Mouse (Mus musculus) heart, adult 11 months (tissue): Measurements from ENCODE around the gene Kdm4b.

Experiments used
- DNase-seq: peaks from one replicate; pipeline ENCODE4 v3.0.0; 2022

Gene Kdm4b

DNA sequence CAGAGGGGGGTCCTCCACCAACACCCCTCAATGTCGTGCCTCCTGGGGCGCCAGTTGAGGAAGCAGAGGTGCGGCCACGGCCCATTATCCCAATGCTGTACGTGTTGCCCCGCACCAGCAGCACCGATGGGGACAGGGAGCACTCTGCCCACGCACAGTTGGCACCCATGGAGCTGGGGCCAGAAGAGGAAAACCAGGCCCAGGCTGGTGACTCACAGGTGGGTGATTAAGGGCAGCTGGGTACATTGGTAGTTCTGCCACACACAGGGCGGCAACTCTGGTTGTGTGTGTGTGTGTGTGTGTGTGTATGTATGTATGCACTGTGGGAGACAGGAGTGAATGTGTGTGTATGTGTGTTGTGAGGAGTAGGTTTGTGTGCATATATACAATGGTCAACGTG, 68.0 kb downstream of the Kdm4b start:
- no peak for DNase-seq

DNA sequence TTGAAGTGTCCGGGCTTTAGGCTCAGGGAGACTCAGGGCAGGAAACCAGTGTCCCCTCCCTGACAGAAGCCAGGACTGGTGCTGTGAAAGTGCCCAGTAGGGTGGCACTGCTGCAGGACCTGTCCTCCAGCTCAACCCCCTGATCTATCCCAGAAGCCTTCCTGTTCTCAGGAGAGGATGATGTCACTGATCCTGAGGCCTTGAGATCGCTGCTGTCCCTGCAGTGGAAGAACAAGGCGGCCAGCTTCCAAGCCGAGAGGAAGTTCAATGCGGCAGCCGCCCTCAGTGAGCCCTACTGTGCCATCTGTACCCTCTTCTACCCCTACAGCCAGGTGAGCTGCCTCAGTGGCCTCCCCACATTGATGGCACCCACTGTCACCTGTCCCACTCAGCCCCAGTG, 70.2 kb downstream of the Kdm4b start:
- DNase-seq, result no peak

- DNase-seq, result peak; percentile 95
Observed at GRCm38 (mm10) chr17:56400221-56400620, 74.4 kb downstream of the Kdm4b start.

DNA sequence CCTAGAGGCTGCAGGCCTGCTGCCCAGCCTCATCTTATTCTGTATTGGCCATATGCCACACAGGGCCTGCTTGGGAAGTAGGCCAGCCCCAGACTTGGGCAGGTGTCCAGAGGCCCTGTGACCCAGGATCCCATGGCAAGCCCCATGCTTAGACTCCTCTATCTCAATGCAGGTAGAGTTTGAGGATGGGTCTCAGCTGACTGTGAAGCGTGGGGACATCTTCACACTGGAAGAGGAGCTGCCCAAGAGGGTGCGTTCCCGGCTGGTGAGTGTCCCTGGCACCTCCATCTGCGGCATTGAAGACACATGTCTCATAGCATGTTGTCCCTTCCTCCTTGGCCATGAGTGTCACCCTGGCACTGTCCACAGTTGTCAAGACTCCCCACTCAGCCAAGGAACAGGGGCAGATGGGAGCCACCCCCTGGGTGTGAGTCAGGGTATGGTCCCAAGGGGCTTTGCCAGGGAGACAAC, 75.2 kb downstream of the Kdm4b start:
- DNase-seq, result peak; percentile 93

GRCm38 (mm10) chr17:56405341-56405740, 79.5 kb downstream of the Kdm4b start:
- DNase-seq, result no peak

DNA sequence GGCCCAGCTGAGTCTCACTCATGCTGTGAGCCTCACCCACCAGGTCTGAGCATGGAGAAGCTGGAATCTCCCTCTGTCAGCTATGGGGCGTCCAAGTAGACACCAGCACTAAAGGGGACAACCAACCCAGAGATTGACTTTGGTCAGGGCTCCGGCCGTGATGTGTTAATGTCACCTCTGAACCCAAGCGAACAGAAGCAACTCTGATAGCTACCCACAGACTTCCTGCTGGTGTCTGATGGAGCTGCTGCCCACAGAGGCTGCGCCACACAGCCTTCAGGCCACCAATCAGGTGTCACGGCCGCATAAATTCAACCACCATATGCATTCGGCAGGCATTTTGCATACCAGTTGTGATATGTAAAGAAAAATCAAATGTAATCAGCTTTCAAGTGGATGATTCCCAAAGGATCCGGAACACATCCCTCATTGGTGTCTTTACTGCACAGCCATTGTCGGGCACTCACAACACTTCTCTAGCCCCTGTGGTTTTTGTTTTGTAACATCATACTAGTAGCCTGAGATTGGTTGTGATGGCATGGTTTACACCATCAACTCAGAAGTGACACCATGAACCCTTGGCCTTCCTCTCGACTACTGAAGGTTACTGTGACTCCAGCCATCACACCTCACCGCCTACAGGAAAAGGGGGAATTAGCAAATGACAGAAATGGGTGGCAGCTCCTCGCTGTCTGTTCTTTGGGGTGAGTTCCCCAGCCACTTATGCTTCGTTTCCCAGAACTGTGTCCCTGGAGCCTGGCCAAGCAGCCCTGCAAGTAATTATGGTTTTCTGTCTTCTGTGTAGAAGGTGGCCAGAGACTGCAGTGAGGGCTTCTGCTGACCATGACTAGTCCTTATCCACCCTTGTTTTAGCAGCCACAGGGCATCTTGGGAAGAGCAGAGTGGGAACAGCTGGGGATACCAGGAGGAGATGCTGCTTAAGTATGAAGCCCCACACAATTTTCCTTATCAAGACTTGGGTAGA, 80.3 kb downstream of the Kdm4b start:
- DNase-seq, result no peak

GRCm38 (mm10) chr17:56406878-56407277, 81.0 kb downstream of the Kdm4b start:
- no peak for DNase-seq

- no peak for DNase-seq
Observed at GRCm38 (mm10) chr17:56407379-56407778, 81.5 kb downstream of the Kdm4b start.

DNA sequence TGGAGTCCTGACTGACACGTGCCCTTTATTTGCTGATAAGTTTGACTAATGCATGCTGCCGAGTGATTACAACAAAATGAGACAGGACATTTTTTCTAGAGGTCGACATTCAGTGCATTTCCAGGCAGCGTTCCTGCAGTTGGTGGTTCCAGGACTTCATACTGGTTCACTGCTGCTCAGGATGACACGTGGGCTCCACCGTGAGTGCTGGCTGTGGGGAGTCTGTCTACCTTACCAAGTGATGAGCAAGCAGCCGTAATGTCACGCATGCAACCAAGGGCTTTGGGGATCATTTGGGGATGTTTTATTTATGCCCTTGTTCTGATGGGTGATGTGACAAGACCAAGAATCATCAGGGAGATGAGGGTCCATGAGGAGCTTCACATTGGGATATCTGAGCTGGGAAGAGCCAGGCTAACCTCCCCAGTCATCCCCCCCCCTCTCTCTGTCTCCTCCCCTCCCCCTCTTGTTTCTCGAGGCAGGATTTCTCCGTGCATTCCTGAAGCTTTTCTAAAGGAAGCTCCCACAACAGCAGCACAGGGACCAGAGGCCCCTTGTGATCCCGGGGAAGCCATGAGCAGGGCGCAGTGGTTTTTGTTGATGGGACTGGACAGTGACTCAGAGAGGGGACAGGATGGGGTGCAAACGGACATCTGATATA, 83.2 kb downstream of the Kdm4b start:
- no peak for DNase-seq

DNA sequence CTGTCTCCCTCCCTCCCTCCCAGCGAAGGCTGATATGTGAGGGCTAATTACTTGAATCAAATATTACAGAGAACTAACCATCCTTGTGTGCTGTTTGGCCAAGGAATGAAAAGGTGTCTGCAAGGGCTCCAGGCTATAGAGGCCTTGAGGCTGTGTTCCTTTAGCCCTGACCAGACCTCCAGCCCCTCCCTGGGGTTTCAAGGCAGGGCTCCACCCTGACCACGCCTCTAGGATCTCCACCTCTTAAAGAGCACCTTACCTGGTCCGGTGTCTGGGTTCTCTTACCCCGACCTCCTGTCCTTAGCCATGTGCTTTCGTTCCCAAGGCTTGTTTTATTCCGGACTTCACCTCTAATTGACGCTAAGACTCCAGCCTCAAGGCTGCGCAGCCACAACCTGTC, 83.9 kb downstream of the Kdm4b start:
- DNase-seq, result no peak

DNA sequence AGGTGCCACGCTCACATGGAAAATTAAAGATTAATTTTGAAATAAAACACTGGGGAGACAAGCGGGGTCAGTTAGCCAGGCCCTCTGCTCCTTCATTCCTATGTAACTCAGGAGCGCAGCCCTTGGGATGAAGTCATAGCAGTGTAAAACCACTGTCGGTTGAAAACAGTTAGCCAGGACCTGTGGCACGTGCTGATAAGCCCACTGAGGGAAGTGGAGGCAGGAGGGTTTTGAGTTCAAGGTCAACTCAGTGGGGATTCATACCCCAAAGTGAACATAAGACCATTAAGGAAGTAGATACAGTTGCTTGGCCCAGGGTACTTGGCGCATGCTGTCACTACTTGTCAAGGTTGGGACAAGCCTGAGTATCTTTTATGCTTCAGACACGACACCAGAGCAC, 85.6 kb downstream of the Kdm4b start:
- DNase-seq, result no peak

DNA sequence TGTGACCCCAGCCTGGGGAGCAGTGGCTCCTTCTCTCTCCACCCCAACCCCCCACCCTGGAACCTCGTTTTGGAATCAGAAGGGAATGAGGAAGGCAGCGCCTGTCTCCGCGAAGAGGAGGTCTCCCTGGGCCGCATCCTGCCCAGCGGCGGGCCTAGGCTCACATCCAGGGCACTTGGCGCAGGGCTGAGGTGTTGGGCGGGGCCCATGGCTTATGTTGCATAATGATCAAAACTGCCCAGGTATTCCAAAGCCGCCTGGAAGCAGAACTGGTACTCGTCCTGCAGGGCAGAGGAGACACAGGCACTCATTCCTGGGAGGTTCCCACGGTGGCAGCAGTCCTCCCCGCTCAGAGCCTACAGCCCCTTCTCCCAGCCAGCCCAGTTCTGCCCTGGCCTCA, 87.3 kb downstream of the Kdm4b start:
- DNase-seq, result no peak

DNA sequence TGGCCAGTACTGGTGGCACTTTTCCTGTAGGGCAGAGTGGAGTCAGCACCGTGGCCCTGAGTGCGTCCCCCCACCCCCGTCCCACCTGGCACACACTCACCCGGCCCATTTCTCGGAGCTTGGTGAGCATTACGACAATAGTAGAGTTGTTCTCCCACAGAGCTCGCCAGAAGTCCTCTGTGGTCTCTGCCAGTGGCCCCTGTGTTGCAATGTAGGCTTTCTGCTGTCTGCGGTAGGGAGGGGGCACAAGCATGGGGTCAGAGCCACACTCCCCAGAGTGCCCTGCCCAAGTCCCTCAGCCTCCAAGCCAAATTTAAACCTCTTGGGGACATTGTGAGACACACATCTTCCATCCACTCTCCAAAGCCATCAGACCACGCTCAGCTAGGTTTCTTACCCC, 88.9 kb downstream of the Kdm4b start:
- no peak for DNase-seq

DNA sequence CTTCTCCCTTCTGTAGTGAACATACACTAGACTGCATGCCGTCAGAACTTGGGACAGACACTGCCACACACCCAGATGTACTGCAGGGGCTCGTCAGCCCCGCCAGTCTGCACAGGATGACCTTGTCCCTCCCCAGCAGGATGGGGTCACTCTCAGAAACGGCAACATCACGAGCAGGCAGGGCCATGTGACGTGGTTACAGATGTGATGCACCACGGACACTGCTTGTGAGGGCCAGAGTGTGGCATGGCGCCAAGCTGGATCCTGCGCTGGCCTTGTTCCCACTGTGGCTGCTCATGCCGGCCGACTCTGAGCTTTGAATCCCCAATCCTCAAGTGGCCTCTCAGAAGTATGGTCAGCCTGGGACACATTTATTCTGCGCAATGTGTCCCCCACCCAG, 92.4 kb downstream of the Kdm4b start:
- no peak for DNase-seq

GRCm38 (mm10) chr17:56420022-56420421, 94.2 kb downstream of the Kdm4b start:
- no peak for DNase-seq

DNA sequence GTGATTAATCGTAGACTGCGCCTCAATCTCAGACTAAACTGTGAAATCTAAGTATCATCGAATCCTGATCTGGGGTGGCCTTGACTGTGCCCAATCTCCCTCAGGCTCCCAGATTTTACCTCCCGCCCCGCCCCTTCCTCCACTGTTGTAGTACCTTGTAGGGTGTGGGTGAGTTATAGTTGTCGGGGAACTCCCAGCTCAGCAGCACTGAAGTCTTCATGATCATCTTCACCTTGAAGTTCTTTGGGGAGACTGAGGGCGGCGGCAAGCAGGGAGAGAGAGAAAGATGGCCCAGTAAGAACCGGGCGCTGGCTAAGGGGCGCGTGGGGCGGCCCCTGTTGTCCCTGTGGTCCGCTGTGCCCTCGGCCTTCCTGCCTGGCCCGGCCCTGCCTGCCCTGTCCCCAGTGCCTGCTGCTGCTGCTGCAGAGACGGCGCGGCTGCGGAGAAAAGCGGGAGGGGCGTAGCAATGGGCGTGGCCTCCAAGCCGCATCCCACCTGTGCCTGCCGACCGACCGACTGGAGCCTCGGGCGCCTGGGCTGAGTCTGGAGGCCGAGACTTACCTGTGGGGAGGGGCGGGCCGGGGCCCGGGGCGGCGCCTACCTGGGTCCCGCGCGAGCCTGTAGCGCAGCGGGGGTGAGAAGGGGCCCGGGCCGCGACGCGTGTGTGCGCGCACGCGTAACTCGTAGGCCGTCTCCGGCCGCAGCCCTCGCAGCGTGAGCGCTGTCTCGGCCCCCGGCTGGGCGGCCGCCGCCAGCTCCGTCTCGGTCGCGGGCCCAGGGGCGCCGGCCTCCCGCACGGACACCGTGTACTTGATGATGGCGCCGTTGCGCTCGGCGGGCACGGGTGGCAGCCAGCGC, 99.1 kb downstream of the Kdm4b start:
- DNase-seq, result no peak

- DNase-seq, result peak; percentile 96
Observed at GRCm38 (mm10) chr17:56425584-56425914, 99.7 kb downstream of the Kdm4b start.

DNA sequence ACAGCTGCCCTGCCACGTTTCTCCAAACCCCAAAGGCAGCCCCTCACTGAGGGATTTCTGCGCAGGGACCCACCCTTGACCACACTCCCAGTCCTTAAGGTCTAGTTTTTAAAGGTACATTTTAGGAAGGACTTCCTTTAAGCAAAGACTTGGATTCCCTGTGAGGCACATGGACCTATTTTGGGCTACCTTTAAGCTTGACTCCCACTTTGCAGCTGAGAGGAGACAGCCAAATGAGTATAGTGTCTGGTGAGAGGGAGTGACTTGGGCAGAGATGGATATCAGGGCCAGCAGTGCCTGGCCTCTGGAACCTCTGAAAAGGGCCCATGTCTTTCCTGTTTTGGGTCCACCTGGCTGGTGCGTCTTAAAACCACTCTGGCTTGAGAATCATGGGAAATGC, 100.1 kb downstream of the Kdm4b start:
- DNase-seq, result no peak

- DNase-seq, result no peak
Observed at GRCm38 (mm10) chr17:56427857-56428256, 102.0 kb downstream of the Kdm4b start.

GRCm38 (mm10) chr17:56431582-56431981, 105.7 kb downstream of the Kdm4b start:
- DNase-seq, result no peak

DNA sequence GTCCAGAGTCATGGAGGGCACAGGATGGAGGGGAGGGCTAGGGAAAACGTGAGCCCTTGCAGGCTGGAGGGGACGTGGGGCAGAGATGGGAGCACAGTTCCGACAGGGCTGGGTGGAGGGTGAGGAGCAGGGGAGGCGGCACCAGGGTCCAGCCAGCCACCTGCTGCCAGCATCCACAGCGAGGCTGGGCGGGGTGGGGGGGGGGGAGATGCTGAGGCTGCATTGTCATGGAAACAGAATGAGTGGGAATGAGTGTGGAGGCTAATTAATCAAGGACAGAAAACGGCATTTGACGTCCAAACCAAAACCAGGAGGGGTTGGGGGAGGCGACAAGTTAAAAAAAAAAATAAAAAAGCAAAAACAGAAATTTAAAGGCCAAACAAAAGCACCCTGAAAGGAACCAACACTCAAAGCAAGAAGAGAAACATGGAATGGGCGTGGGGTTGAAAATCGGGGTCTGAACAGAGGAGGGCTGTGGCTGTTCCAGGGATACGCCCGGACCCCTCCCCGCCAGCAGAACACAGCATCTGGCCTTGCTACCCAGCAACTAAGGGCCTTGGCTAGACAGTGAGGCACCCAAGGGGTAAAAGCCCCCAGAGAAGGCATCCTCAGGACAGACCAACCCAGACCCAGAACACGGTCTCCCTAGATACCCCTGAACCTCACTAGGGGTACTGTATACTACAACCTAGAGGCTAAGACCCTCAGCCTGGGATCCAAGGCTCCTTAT, 114.0 kb downstream of the Kdm4b start:
- no peak for DNase-seq

DNA sequence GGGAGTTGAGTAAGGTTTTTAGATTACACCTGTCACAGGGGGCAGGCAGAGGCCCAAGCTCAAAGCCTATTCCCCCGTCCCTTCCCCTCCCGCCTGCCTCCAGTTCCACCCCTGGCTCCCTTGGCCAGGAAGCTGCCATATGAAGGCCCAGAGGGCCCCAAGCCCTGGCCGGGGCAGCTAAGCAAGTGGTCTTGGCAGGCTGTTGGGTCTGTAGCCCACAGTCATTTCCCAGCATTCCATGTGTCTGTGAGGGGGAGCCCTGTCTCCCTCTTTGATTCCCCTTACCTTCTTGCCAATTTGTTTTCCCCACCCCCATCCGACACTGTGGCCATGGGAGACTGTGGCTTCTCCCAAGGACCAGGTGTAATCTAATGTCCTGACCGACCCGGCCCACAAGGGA, 116.5 kb downstream of the Kdm4b start:
- DNase-seq, result no peak
